Mouse (Mus musculus): ENCODE data around the gene Stk38. TPM values are rescaled to one million over a fixed set of nuclear protein-coding genes. Genes with fewer than 3 reads are reported as not detected.

Stk38 gene
- total and polyA plus RNA-seq, 3 experiments: 29.0 to 56.4 (median 56.0) TPM

DNA sequence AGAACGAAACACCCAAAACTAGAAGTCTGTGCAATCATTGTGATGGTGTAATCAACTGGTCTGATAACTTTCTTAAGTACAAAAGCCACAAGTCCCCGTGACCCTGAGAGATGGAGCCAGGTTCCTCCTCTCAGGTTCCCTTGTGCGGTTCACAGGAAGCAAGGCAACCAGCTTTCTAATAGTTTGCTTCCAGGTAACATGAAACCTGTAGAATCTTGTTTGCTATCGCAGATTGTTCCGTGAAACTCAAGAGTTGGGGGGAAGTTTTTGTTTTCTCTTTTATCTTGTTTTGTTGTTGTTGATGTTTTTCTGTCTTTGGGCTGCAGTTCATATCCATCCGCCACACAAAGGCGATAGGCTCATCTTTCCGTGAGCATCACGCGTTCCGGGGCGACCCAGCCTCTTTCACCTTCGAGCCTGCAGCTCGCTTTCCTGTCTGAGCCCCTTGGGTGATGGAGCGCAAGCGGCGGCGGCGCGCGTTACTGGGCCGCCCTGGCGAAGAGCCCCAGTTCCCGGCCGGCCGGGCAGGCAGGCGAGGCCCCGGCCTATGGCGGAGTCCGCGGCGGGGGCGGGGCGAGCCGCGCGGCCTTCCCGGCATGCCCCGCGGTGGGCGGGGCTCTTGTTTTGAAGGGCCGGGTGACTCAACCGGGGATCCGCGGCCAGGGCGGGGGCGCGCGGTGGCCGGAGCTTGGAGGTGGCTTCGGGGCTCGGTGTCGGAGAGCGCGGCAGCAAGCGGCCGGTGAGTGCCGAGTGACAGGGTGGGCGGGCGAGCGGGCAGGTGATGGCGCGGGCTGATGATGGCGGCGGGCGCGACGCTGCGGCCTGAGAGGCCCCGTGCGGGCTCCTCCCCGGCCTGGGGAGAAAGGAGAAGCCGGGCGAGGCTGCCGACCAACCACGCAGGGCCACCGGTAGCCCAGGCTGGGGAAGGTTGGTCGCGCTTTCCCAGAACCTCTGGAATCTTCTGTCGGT lies 55.7 kb downstream of the Stk38 start, which contains the start of gene Kctd20:
TSS of gene Kctd20 (plus strand) at position 120 of the 969 bp plus-strand sequence.
- H3K4me1 ChIP-seq (ENCODE audit: control insufficient read depth in 1 of 2, insufficient read depth in 2 of 2): peaks cover 15 to 36% of the 10 kb centered on the region in 2 experiments
- dilution Hi-C loops (cut with MboI; ENCODE audit: extremely low pct_ligation_motif_present, extremely low pct_unique_long_range_greater_than_20kb, low sequenced_read_pairs) (no loop called here), in situ Hi-C loops (cut with MboI; ENCODE audit: low pct_ligation_motif_present, low pct_unique_long_range_greater_than_20kb, low sequenced_read_pairs) (no loop called here)
- peak within 1 kb of the TSS; percentile 92 for H3K4me2 ChIP-seq (ENCODE audit: insufficient read depth, low read depth, poor library complexity, severe bottlenecking)
- peak; percentile 84 for DNase-seq (ENCODE audit: extremely low read depth)
- H3K4me3 ChIP-seq (replicated peaks in 1 of 3; ENCODE audit: low read depth in 2 of 3, low read length in 2 of 3, poor library complexity in 1 of 3): peak within 1 kb of the TSS; percentile 77 to 79 (median 79)
- peaks cover 0 to 21% of the 10 kb centered on the region in 2 experiments for H3K36me3 ChIP-seq (replicated peaks in 1 of 2; ENCODE audit: control insufficient read depth in 1 of 2, insufficient read depth in 1 of 2, low read length in 1 of 2)
- H3K79me2 ChIP-seq (replicated peaks; ENCODE audit: control insufficient read depth, extremely low read depth, insufficient read depth, poor library complexity, severe bottlenecking): peaks cover 46% of the 10 kb centered on the region
- H3K27ac ChIP-seq (ENCODE audit: insufficient read depth, low read depth): peak within 1 kb of the TSS; percentile 86
- H3K27me3 ChIP-seq (replicated peaks): no peaks in the 10 kb centered on the region
- H3K9me3 ChIP-seq (replicated peaks; ENCODE audit: low read length): peaks cover 13% of the 10 kb centered on the region
- no peak for TF ChIP-seq CTCF (conservative IDR thresholded peaks at IDR 0.05 in 1 of 2, IDR thresholded peaks at IDR 0.05 in 1 of 2; ENCODE audit: low read depth in 2 of 2, low read length in 2 of 2)
- TF ChIP-seq ZNF384 (IDR thresholded peaks at IDR 0.05; ENCODE audit: low read depth, low read length): no peak
- TF ChIP-seq SMC3 (IDR thresholded peaks at IDR 0.05; ENCODE audit: low read depth, low read length): no peak
- TF ChIP-seq RAD21 (IDR thresholded peaks at IDR 0.05; ENCODE audit: low read depth, low read length): no peak
- 0 out of 2 replicates have a peak, but pooled peaks have one; percentile 43 for TF ChIP-seq TBP (conservative IDR thresholded peaks at IDR 0.05; ENCODE audit: low read depth, low read length)
- TF ChIP-seq RCOR1 (conservative IDR thresholded peaks at IDR 0.05; ENCODE audit: low read depth, low read length): no peak; the same call in 1 of the 2 replicates
- peak; percentile 61; the same call in 1 of the 2 replicates for TF ChIP-seq POLR2AphosphoS2 (IDR thresholded peaks at IDR 0.05; ENCODE audit: low read depth, low read length)
- no peak for TF ChIP-seq PAX5 (IDR thresholded peaks at IDR 0.05; ENCODE audit: low read length)
- peak; percentile 32; the same call in 1 of the 2 replicates for TF ChIP-seq BHLHE40 (IDR thresholded peaks at IDR 0.05; ENCODE audit: low read depth, low read length)
- TF ChIP-seq SIN3A (IDR thresholded peaks at IDR 0.05; ENCODE audit: low read length): peak; percentile 75
- TF ChIP-seq ELF1 (IDR thresholded peaks at IDR 0.05; ENCODE audit: low read depth, low read length): peak; percentile 51
- TF ChIP-seq MYC (IDR thresholded peaks at IDR 0.05; ENCODE audit: low read depth, low read length): 0 out of 2 replicates have a peak, but pooled peaks have one; percentile 20
- TF ChIP-seq JUN (IDR thresholded peaks at IDR 0.05; ENCODE audit: insufficient read depth, low read depth, low read length): no peak
- TF ChIP-seq ETS1 (conservative IDR thresholded peaks at IDR 0.05; ENCODE audit: low read depth, low read length): no peak; the same call in 1 of the 2 replicates
- peak; percentile 86 for TF ChIP-seq ZMIZ1 (IDR thresholded peaks at IDR 0.05; ENCODE audit: low read depth, low read length)
- peak; percentile 51; the same call in 1 of the 2 replicates for TF ChIP-seq MEF2A (IDR thresholded peaks at IDR 0.05; ENCODE audit: borderline replicate concordance, low read depth, low read length)
- peak; percentile 81 for TF ChIP-seq HCFC1 (IDR thresholded peaks at IDR 0.05; ENCODE audit: low read depth, low read length)
- TF ChIP-seq NRF1 (IDR thresholded peaks at IDR 0.05; ENCODE audit: low read depth, low read length): no peak
- no peak for TF ChIP-seq CHD1 (IDR thresholded peaks at IDR 0.05; ENCODE audit: low read depth, low read length)
- TF ChIP-seq ZKSCAN1 (IDR thresholded peaks at IDR 0.05; ENCODE audit: borderline replicate concordance, low read depth, low read length): no peak
- peak; percentile 94 for TF ChIP-seq NELFE (IDR thresholded peaks at IDR 0.05; ENCODE audit: low read depth, low read length)
- TF ChIP-seq MAZ (IDR thresholded peaks at IDR 0.05; ENCODE audit: low read depth, low read length): no peak; the same call in 1 of the 2 replicates
- peak; percentile 95 for TF ChIP-seq POLR2A (IDR thresholded peaks at IDR 0.05; ENCODE audit: low read depth, low read length)
- TF ChIP-seq IRF4 (IDR thresholded peaks at IDR 0.05; ENCODE audit: low read depth, low read length): 0 out of 2 replicates have a peak, but pooled peaks have one; percentile 61
- TF ChIP-seq CHD2 (IDR thresholded peaks at IDR 0.05; ENCODE audit: low read length): peak; percentile 48; the same call in 1 of the 2 replicates
- TF ChIP-seq USF2 (conservative IDR thresholded peaks at IDR 0.05; ENCODE audit: low read depth, low read length): no peak
- no peak for TF ChIP-seq E2F4 (IDR thresholded peaks at IDR 0.05; ENCODE audit: insufficient replicate concordance, low read depth, low read length)
- no peak for TF ChIP-seq USF1 (IDR thresholded peaks at IDR 0.05; ENCODE audit: low read depth, low read length)
- peak; percentile 80 for TF ChIP-seq TCF12 (IDR thresholded peaks at IDR 0.05; ENCODE audit: low read depth, low read length)
- peak; percentile 83 for TF ChIP-seq MXI1 (IDR thresholded peaks at IDR 0.05; ENCODE audit: low read depth, low read length)
- peak; percentile 60; the same call in 1 of the 2 replicates for TF ChIP-seq MAX (IDR thresholded peaks at IDR 0.05; ENCODE audit: low read length)
- TF ChIP-seq KAT2A (IDR thresholded peaks at IDR 0.05; ENCODE audit: insufficient replicate concordance, low read length): peak; percentile 73; the same call in 1 of the 2 replicates
- H3K9ac ChIP-seq (ENCODE audit: insufficient read depth, low read depth): peak within 1 kb of the TSS; percentile 95

All from CH12.LX (cell line).